Mouse (Mus musculus): ENCODE measurements around the gene Npas3. TPM values are rescaled to one million over a fixed set of nuclear protein-coding genes. Genes with fewer than 3 reads are reported as not detected.

Gene Npas3
- 9.2 and 13.9 TPM in 2 replicates for polyA plus RNA-seq (2016; fragmentation: Nextera tagmentation; extraction: Ambion mirVana)

DNA sequence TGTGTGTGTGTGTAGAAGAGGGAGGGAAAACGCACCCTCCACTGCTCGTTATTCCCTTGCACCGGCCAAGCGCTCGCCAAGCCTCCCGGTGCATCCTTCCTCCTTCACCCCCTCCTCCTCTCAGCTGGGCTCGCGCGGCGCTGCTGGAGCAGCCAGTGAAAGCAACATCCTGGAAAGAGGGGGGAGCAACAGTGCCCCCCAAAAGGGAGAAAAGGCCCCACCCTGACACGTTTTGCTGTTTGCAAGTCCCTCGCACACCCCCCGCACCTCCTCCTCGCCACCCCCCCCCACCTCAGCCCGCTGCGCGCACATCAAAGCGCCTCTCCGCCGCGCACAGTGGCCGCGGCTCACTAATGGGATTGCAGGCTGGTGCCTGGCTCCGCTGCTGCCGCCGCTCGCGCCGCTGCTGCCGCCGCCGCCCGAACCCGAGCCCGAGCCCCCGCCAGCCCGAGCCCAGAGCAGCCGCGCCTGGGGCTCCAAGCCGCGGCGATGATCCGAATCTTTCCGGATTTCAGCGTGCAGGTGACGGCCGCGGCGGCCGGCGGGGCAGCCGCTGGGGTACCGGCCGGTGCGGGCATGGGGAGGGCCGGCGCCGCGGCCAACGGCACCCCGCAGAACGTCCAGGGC, at the start of gene Npas3:
Gene Npas3 (plus strand): TSS at position 577 of the 627 bp plus-strand sequence.
- under 1% methylated on average over 56 of the region's 62 CpGs for WGBS
- Histone ChIP-seq H3K4me3 (peak within 1 kb of the TSS; percentile 91), H3K27me3 (ENCODE audit: low read depth, poor library complexity, severe bottlenecking) (peaks cover 57% of the 10 kb centered on the region), H3K27ac (replicated peaks) (peak within 1 kb of the TSS; percentile 98), H3K9me3 (replicated peaks) (no peaks in the 10 kb centered on the region), H3K4me1 (peaks cover 55% of the 10 kb centered on the region), H3K36me3 (no peaks in the 10 kb centered on the region)
- DNase-seq (ENCODE audit: low spot score): peak; percentile 87

DNA sequence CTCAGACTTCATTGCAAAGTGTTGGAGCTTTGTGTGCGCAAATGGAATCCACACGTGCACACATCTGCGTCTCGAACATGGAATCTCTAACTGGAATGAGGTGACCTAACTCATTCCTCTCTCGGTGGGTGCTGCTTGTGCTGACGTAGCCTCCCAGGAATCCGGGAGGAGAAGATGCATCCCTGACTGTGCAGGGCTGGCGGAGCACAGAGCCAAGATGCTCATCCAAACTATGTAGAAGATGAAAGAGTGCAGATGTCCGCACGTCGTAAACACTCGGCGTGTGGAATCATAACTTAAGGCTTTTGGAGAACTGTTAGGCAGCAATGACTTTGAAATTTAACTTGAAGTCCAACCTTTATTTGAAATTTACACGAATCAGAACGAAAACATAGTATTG, 31.3 kb upstream of the Npas3 start:
- Histone ChIP-seq H3K27me3 (ENCODE audit: low read depth, poor library complexity, severe bottlenecking) (no peaks in the 10 kb centered on the region), H3K36me3 (no peaks in the 10 kb centered on the region), H3K4me1 (0 out of 2 replicates have a peak, but pooled peaks cover 2% of the 10 kb centered on the region), H3K27ac (replicated peaks) (no peak overlapping the region), H3K4me3 (no peak overlapping the region), H3K9me3 (replicated peaks) (no peaks in the 10 kb centered on the region)
- WGBS: 94% methylated on average over 15 of the region's 15 CpGs
- no peak for DNase-seq (ENCODE audit: low spot score)

DNA sequence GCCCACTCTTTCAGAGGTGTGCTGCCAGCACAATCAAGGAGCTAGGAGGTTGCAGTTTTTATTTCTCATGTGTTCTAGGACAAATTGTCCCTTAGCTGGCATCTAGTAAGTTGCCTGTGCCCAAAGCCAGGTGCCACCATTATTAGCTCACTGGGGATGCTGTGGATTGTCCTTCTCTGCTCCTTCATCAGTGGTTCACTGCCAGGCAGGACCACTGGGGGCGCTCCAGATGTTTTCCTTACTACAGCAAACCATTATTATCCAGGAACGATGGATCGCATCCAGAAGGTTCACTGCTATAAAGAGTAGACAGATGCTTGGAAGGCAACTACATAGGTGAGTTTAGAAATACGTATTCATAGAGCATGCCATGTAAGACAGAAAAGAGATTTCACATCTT, 25.7 kb upstream of the Npas3 start:
- peaks cover 9% of the 10 kb centered on the region for H3K4me1 ChIP-seq
- H3K36me3 ChIP-seq: no peaks in the 10 kb centered on the region
- no peak overlapping the region for H3K4me3 ChIP-seq
- no peaks in the 10 kb centered on the region for H3K27me3 ChIP-seq (ENCODE audit: low read depth, poor library complexity, severe bottlenecking)
- H3K27ac ChIP-seq (replicated peaks): no peak overlapping the region
- WGBS: 66% methylated on average over 4 of the region's 4 CpGs
- DNase-seq (ENCODE audit: low spot score): peak; percentile 22
- H3K9me3 ChIP-seq (replicated peaks): no peaks in the 10 kb centered on the region

DNA sequence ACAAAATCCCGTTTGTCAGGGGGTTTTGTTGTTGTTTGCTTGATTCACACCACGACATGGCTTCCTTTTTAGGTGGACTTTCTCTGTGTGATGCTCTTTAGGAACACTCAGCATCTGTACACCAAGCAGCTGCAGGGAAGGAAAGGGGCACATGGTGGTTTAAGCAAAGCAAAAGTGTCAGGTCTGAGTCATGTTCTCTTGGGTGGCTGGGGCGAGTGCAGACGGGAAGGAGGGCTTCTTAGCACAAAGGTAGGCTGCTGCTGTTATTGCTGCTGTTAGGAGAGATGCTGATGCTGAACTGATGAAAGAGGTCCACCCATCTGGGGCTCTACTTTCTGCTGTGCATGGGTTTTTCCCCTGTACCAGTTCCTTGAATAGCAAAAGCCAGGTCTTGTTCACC, 21.1 kb upstream of the Npas3 start:
- peak overlapping the region; percentile 42; the same call in 1 of the 2 replicates for H3K27ac ChIP-seq (replicated peaks)

DNA sequence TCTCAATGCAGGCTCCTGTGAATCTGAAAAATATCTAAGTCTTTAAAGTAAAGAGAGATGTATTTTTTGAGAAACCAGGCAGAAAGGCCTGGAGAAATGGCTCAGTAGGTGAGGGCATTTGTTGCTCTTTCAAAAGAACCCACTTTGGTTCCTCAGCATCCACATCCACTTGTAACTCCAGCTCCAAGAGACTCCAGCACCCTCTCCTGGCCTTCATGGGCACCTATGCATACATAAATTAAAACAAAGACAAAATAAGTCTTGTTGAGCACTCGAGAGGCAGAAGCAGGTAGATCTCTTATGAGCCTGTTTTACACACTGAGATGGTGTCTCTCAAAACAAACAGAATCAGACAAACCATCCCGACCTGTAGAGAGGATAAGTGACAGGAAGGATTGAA, 19.1 kb upstream of the Npas3 start:
- no peaks in the 10 kb centered on the region for H3K9me3 ChIP-seq (replicated peaks)
- no peak for DNase-seq (ENCODE audit: low spot score)
- no peak overlapping the region for H3K4me3 ChIP-seq
- H3K4me1 ChIP-seq: peaks cover 9% of the 10 kb centered on the region
- no peak overlapping the region for H3K27ac ChIP-seq (replicated peaks)
- no peaks in the 10 kb centered on the region for H3K36me3 ChIP-seq
- 77% methylated on average over 2 of the region's 2 CpGs for WGBS
- no peaks in the 10 kb centered on the region for H3K27me3 ChIP-seq (ENCODE audit: low read depth, poor library complexity, severe bottlenecking)

More for the DNA sequence above, 21.1 kb upstream of the Npas3 start:
- Histone ChIP-seq H3K36me3 (no peaks in the 10 kb centered on the region), H3K9me3 (replicated peaks) (no peaks in the 10 kb centered on the region), H3K4me3 (no peak overlapping the region), H3K27me3 (ENCODE audit: low read depth, poor library complexity, severe bottlenecking) (no peaks in the 10 kb centered on the region), H3K4me1 (peaks cover 9% of the 10 kb centered on the region)
- DNase-seq (ENCODE audit: low spot score): no peak
- WGBS: 70% methylated on average over 4 of the region's 4 CpGs

DNA sequence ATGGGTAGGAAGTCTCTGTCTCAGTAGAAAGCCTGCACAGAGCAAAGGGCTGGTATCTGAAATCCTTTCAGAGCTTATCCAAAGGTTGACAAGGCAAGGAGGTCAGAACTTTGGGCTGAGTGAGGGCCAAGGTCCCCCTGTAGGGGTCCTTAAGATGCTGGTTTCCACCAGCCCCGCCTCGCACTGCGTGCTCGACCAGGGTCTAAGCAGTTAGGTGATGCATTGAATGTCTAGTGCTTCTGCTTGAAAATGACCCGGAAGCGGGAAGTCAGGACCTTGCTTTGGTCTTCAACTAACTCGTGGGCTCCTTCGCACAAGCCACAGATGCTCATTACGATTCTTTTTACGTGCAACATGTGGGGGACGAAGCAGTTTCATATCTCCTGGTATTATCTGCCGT, 2.3 kb upstream of the Npas3 start:
- Histone ChIP-seq H3K27ac (replicated peaks) (peak overlapping the region; percentile 98), H3K36me3 (no peaks in the 10 kb centered on the region), H3K4me3 (peak overlapping the region; percentile 91), H3K9me3 (replicated peaks) (no peaks in the 10 kb centered on the region), H3K27me3 (ENCODE audit: low read depth, poor library complexity, severe bottlenecking) (peaks cover 53% of the 10 kb centered on the region), H3K4me1 (peaks cover 47% of the 10 kb centered on the region)
- 1% methylated on average over 12 of the region's 12 CpGs for WGBS
- DNase-seq (ENCODE audit: low spot score): peak; percentile 48

DNA sequence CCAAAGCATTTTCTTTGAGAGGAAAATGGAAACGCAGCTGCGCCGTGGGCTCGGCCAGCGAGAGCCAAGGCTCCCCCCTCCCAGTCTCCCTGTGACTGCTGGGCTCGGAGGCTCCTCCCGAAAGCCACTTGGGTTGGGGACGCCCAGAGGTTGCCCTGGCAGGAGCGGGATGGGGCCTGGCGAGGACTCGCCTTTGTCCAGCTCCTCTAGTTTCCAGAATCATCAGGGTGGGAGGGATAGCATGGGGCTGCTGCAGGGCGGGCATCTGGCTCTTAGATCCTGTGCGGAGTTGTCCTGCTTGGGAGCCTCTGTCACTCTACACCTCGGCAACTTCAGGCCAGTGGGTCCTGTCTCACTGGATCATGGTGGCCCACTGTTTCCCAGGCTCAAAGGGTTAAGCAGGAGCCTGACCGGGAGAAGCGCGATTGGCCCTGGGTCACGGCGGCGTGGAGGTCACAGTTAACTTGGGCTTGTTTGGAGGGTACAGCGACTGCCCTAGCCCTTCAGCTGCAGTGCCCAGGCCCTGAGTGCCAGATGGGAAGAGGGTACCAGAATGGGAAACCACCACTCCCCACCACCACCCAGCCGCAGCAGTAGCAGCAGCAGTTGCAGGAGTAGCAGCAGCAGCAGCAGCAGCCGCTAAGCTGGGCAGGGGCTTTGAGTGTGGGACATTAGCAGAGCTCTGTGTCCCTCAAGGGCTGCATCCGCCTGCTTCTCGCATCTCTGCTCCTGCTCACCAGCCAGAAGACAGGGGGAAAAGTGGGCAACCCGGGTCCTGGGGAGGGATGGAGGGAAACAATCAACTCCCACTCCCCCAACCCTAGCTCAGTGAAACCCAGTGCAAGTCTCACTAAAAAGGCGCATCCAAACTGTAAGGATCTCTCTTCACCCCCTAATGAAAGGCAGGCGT, 1.6 kb upstream of the Npas3 start:
- H3K36me3 ChIP-seq: no peaks in the 10 kb centered on the region
- DNase-seq (ENCODE audit: low spot score): peak; percentile 79
- peaks cover 57% of the 10 kb centered on the region for H3K27me3 ChIP-seq (ENCODE audit: low read depth, poor library complexity, severe bottlenecking)
- 0% methylated on average over 28 of the region's 28 CpGs for WGBS
- H3K9me3 ChIP-seq (replicated peaks): no peaks in the 10 kb centered on the region
- peaks cover 52% of the 10 kb centered on the region for H3K4me1 ChIP-seq
- peak overlapping the region; percentile 98 for H3K27ac ChIP-seq (replicated peaks)
- H3K4me3 ChIP-seq: peak overlapping the region; percentile 91

DNA sequence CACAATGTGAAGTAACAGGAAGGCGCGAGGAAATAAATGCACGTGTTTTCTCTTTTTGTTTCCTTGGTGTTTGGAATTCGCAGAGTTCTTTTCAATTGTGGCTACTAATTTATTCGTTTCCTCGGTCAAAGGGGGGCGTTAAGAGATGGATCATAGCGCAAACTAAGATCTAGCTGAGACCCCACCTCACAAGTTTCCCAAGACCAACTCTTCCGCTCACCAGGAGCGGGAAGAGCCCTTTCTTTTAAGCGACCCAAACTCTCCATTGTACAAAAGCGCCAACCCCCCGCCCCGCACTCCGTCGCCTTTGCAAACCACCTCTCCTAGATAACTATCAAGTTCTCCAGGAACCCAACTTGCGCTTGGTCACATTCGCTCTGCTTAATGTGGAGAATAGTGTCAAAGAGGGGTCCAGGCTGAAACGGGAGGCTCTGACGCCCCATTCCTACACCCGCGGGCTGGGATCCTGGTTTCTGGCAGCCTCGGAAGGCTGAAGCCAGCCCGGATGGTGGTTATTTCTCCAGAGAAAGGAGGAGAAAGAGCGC, 914 bp upstream of the Npas3 start:
- no peak for DNase-seq (ENCODE audit: low spot score)

DNA sequence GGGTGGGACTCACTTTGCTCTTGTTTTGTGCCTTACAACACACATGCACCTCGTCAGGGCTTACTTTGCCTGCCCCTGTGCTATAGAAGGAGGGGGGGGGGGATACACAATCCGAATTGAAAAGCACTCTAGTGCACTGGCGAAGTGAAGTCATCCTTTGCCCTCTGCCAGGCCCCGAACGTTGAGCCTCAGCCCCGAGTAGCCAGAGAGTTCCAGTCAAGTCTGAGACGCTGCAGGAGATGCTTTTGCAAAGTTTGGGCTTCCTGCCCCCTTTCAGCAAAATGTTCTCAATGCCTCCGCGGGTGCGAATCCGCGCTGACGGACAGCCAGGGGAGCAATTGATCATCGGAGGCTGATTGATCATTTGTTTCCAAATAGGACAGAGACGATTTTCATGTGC, 319 bp downstream of the Npas3 start:
- no peaks in the 10 kb centered on the region for H3K36me3 ChIP-seq
- peak; percentile 66 for DNase-seq (ENCODE audit: low spot score)
- peaks cover 57% of the 10 kb centered on the region for H3K27me3 ChIP-seq (ENCODE audit: low read depth, poor library complexity, severe bottlenecking)
- peak overlapping the region; percentile 91 for H3K4me3 ChIP-seq
- H3K4me1 ChIP-seq: peaks cover 57% of the 10 kb centered on the region
- under 1% methylated on average over 15 of the region's 15 CpGs for WGBS
- peak overlapping the region; percentile 98 for H3K27ac ChIP-seq (replicated peaks)
- H3K9me3 ChIP-seq (replicated peaks): no peaks in the 10 kb centered on the region

More for the DNA sequence above, 914 bp upstream of the Npas3 start:
- WGBS: under 1% methylated on average over 25 of the region's 25 CpGs
- Histone ChIP-seq H3K36me3 (no peaks in the 10 kb centered on the region), H3K4me1 (peaks cover 55% of the 10 kb centered on the region), H3K4me3 (peak overlapping the region; percentile 91), H3K9me3 (replicated peaks) (no peaks in the 10 kb centered on the region), H3K27ac (replicated peaks) (peak overlapping the region; percentile 98), H3K27me3 (ENCODE audit: low read depth, poor library complexity, severe bottlenecking) (peaks cover 57% of the 10 kb centered on the region)

DNA sequence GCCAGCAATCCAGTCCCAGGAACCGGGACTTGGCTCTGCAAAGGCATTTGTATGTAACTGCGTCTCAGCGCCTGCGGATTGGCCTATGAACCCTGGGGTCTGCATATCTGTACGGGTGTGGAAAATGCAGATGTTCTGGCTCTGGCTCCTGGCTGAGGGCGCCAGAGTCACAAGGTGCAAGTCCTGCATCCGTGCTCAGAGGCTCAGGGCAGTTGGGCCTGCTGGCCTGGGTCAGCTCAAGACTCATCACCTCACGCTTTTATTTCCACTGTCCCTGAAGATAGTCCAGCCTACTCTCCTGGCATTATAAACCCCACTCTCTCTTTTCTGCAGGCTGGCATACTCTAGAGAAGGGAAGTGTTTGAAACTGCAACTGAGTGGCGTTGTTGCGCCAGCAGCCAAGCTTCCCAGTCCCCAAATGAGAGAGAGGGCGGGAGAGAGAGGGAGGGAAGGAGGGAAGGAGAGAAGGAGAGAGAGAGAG, 3.3 kb downstream of the Npas3 start:
- Histone ChIP-seq H3K4me1 (peaks cover 70% of the 10 kb centered on the region), H3K27ac (replicated peaks) (peak overlapping the region; percentile 100), H3K9me3 (replicated peaks) (no peaks in the 10 kb centered on the region), H3K4me3 (peak overlapping the region; percentile 91), H3K27me3 (ENCODE audit: low read depth, poor library complexity, severe bottlenecking) (peaks cover 33% of the 10 kb centered on the region), H3K36me3 (no peaks in the 10 kb centered on the region)
- DNase-seq (ENCODE audit: low spot score): peak; percentile 71
- 0% methylated on average over 11 of the region's 11 CpGs for WGBS

DNA sequence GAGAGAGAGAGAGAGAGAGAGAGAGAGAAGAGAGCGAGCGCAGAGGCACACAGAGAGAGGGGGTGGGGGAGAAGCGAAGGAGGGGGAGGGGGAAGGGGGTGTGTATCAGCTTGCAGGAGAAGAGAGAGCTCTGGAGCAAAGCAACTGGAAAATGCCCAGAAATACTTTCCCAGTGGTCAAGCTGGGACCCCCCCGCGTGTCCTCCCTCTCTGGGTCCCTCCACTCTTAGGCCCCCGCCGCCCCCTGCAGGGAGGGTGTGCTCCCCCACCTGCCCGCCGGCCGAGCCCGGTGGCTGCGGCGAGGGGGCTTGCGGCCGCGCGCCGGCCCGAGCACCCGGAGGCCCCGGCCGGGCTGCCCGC, 3.7 kb downstream of the Npas3 start:
- H3K4me1 ChIP-seq: peaks cover 70% of the 10 kb centered on the region
- peak overlapping the region; percentile 91 for H3K4me3 ChIP-seq
- no peaks in the 10 kb centered on the region for H3K36me3 ChIP-seq
- DNase-seq (ENCODE audit: low spot score): peak; percentile 68
- H3K27me3 ChIP-seq (ENCODE audit: low read depth, poor library complexity, severe bottlenecking): peaks cover 29% of the 10 kb centered on the region
- H3K27ac ChIP-seq (replicated peaks): peak overlapping the region; percentile 100
- 3% methylated on average over 20 of the region's 23 CpGs for WGBS
- H3K9me3 ChIP-seq (replicated peaks): no peaks in the 10 kb centered on the region

DNA sequence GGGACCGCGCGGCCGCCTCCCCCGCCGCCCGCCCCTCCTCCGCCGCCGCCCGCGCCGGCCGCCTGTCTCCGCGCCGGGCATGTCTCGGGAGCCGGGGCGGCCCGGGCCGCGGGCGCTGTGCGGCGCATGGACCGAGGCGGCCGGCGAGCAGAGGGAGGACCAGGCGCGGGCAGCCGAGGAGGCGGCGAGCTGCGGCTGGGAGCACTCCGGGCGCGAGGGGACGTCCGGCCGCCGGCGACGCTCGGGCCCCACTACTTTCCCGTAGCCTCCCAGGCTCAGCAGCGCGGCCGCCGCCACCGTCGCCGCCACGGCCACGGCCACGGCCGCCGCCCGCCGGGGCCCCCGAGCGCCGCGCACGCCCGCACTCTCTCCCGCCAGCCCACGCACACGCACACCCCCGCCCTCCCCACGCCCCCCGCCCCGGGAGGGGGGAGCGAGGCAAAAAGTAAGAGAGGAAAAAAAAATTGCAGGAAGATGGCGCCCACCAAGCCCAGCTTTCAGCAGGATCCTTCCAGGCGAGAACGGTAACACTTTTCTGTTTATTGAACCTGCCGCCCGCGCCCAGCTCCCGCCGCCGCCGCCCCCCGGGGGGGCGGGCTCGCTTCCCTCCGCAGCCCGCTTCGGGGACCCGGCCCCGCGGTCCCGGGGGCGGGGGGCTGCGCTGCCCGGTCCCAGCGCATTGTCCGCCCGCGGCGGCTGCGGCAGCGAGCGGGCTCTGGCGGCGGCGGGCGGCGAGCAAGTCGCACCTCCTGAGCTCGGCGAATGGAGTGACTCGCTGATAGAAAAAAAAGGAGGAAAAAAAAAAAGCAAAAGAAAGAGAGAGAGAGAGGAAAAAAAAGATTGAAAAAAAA, 4.3 kb downstream of the Npas3 start:
- peaks cover 29% of the 10 kb centered on the region for H3K27me3 ChIP-seq (ENCODE audit: low read depth, poor library complexity, severe bottlenecking)
- 3% methylated on average over 114 of the region's 115 CpGs for WGBS
- no peaks in the 10 kb centered on the region for H3K36me3 ChIP-seq
- H3K27ac ChIP-seq (replicated peaks): peak overlapping the region; percentile 100
- H3K4me1 ChIP-seq: peaks cover 64% of the 10 kb centered on the region
- H3K9me3 ChIP-seq (replicated peaks): no peaks in the 10 kb centered on the region
- peak overlapping the region; percentile 91 for H3K4me3 ChIP-seq
- DNase-seq (ENCODE audit: low spot score): peak; percentile 73

Data from midbrain, embryonic 10.5 days (tissue).